Mouse (Mus musculus) cerebellum, postnatal 10 days (tissue): ENCODE results near the gene Yod1.

Source experiments
- DNase-seq, 2 experiments: peaks; one replicate each; pipeline ENCODE4 v3.0.0; 2021; ENCODE audit warnings: mixed read lengths in 2 of 2

The Yod1 gene

DNA sequence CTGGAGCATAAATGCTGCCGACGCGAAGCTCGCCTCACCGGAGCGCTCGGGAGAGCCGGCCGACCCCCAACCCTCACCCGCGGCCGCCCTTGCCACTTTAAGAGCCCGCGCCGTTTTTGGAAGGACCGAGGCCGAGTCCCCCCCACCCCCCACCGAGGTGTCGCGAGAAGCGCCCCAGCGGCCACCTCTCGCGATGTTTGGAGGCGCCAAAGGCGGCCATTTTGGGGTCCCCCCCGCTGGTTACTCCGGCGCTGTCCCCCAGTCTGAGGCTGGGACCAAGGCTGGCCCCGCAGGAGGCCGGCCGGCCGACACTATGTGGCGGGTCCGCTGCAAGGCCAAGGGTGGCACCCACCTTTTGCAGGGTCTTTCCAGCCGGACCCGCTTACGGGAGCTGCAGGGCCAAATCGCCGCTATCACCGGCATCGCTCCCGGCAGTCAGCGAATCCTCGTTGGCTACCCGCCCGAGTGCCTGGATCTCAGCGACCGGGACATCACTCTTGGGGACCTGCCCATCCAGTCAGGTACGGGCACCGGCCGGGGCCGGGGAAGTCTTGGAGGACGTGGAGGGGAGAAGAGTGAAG lies at the start of gene Yod1:
Gene Yod1 (plus strand): TSS at position 37 of the 581 bp plus-strand sequence.
- peak; percentile 98 to 99 for DNase-seq

DNA sequence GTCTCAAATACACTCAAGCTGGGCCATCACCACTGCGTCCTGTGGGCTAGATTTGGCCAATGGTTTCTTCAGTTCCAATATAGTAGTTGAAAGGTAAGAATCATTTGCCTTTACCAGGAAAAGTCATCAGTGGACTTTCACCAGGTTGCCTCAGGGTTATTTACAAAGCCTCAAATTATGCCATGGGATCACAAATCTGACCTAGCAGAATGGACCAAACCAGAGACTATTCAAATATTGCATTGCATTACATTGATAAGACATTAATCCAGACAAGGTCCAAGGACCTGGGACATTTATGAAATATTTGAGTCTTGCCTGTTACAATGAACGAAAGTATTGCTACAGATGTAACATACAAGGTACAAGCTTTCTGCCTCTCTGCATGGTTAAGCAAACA lies 38.6 kb upstream of the Yod1 start:
- DNase-seq, result no peak

DNA sequence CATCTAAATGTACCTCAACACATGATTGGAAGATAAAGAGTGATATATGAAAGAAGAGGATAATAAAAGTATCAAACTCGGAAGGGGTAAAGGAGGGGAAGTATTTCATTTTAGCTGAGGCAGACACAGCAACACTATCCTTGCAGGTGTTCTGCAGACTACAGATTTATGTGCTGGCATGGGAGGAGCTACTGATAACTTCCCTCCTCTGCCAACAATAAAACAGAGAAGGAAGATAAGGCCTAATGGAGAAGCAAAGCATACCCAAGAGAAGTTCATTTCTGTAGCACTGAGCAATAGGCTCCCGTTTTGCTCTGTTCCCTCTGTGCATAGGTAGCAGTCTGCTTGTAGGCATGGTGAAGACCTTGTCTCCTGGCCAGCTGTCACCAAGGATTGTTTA lies 36.1 kb upstream of the Yod1 start:
- no peak for DNase-seq

DNA sequence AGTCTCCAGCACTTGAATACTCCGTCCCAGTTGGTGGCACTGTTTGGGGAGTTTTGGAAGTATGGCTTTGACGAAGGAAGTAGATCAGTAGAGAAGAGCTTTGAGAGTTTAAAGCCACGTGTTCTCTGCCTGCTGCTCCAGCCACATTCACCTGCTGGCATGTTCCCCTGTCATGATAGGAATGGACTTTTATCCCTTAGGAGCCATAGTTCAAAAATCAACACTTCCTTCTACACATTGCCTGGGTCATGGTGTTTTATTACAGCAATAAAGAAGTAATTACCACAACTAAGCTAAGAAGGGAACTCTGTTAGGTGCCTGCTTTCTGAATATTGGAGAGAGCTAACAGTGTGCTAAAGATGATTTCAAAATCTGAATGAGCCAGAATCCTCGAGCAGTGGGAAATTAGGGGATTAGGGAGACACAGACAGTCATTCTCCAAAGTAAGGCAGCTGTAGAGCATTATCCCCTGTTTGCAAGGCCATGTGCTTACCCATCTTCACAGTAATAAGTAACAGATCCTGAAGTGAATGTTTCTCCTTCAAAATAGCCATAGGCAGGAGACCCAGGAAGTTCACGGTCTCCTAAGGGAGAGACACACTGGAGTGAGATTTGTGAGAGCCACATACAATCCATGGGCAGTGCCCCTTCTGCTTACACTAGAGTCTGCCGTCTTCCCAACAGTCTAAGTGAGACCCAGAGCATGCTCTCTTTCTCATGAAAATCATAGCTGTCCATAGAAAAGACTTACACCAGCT lies 35.3 kb upstream of the Yod1 start:
- DNase-seq, result no peak

DNA sequence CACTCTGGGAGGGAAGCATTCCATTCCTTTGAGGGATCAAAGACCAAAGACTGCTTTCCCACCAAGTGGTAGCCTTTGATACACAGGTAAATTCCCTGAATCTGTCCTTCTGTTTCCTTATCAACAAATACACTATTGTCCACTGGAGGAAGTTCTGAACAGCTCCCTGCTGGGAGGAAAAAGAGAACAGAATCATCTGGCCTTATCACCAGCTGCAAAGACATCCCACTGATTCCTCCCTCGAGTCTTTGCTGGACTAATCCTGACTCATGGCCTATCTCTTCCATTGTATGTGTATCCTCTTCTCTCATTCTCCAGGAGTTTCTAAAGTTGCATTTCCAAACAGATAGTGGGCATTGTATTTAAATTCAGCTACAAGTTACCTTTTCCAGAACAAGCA lies 33.2 kb upstream of the Yod1 start:
- DNase-seq, result no peak

DNA sequence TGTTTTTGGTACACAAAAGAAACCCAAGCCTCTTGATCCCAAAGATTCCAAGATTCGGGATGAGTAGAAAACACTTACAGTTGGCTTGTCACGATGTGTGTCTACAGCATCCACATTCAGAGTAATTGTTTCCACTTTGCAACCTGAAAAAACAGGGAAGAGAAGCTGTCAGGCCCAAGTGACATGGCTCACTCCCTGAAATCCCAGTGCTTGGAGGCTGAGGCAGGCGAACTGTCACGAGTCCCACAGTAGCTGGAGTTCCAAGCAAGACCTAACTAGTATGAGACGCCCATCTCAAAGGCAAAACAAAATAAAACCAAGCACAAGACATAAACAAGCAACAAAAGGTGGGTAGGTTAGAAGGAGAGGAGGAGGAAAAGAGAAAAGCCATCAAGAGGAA lies 18.5 kb upstream of the Yod1 start:
- DNase-seq, result no peak

DNA sequence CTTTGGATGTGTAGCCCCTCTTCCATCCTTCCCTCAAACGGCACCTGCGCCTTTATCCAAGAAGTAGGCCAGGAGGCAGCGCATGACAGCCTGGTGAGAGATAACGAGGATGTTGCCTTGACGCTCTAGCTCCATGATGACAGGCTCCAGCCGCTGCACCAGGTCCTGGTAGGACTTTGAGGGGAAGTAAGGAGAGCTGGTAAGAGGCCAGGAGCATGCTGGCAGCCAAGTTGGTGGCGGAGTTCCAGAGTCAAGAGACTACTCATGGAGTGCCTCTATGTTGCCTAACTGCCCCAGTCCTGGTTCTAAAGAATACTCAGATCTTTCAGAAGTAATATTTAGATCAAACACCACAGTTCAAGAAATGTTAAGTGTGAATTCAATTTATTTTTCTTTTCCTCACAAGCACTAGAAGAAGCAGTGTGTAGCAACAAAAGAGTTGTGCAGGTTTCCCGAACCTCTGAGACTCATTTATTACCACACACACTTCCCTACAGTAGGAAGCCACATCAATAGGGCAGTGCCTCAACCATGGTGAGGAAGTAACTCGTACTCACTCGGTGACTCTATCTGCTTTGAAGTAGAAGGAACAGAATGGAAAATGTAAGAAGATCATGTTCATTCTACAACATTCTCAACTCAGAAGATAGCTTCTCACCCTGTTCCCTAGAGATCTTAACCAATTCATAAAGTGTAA lies 17.0 kb upstream of the Yod1 start:
- peak; percentile 77 to 80 for DNase-seq

DNA sequence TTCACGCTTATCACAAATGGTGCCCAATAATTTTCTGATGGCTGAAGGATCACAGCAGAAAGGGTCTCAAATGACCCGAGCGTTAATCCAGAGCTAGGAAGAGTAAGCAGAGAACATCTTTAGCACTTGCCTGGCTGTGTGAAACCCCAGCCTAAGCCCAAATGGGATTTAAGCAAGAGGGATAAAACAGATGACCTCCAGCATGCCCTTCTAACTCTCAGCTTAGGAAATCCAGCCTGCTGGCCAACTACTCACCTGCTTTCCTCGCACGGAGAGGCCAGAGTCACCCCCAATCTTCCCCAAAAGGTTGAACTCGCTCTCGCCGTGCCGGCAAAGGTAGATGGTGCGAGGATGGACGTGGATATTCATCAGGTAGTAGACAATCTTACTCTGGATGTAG lies 15.2 kb upstream of the Yod1 start:
- no peak for DNase-seq

DNA sequence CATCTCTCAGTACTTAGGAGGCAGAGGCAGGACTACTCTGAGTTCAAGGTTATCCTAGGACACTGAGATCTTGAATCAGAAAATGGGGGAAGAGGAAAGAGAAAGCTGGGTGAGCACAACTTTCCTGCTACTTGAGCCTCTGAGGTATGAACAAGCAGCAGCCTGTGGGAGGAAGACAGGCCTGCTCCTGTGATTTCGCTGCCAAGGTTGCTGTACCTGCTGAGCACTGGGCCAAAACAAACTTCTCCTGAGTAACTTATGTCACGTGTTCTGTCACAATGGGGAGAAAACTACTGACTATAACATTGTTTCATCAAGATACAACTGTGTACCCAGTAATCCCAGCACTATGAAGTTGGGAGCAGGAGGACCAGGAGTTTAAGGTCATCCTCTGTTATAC lies 13.5 kb upstream of the Yod1 start:
- DNase-seq, result no peak

DNA sequence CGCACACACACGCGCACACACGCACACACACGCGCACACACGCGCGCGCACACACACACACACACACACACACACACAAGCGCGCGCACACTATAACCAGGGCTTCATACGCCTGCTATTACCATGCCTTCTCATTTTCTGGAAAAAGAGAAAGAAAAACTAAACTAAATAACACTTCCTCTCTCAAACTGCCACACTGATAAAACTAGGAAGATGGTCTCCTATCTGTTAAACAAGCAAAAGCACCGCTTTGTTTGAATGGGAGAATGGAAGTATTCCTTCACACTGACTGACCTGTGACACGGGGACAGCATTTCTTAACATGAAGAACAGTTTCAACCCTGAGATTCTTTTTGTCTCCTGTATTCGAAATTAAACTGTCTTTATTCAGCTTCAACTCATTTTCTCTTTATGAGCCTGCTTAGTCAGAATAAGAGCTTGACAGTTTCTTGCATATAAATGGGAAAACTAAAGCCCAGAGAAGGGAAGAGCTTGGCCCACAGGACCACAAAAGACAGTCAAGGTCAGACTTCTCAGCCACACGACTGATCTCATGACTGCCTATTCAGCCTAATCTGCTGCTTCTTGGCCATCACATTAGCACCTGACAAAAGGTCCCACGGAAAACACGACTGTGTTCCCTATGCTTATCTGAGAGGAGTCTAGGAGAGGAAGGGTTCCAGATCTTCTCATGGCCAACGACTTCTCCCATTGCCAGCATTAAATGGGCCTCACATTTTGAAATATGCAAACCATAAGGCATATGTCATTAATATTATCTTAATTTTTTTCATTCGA lies 6.6 kb upstream of the Yod1 start:
- DNase-seq, result no peak

DNA sequence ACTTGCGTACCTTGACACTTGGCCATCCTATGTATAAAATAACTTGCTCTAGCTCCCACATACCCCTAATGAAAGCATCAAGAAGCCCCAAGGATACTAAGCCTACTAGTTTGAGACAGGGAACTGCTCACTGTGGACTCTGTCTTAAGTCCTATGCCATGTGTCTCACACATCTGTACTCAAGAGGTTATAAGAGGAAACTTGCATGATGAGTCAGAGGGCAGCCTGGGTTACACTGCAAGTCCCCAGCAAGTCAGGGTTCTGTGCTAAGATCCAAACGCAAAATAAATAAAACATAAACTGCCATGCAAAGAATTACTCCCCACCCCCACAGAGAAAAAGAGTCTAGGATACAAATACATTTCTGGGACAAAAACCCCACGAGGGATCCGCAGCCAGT lies 3.1 kb upstream of the Yod1 start:
- DNase-seq, result no peak

DNA sequence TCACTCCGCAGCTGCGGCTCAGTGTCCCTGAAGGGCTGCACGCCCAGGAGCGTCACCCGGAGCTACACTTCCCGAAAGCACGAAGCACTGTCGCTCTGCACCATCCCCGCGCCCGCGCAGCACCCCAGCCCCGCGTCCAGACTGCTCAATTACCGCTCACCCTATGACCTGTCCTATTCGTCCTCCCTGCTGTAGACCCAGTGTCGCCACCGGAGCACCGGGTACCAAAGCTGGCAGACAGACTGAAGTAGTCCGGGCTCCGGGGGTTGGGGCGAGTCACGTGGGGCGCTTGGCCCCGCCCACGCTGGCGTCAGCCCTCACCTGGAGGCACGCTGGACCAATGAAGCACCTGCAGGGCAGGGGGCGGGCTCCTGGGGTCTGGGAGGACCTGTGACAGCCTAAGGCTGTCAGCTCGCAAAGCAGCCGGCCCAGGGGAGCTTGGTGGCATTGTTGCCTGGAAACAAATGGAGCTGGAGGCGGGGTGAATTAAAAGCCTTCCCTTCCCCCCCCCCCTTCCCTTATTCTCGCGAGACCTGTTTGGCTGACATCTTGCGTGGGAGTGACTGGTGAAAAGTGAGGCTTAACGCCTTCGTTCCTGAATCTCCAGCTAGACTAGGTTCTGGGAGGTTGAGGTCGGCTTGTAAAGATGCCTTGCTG lies 1.4 kb upstream of the Yod1 start, which contains the start of gene Gm29427:
Gene Gm29427 (minus strand): TSS at position 239 of the 657 bp plus-strand sequence.
- DNase-seq, result peak; percentile 97

DNA sequence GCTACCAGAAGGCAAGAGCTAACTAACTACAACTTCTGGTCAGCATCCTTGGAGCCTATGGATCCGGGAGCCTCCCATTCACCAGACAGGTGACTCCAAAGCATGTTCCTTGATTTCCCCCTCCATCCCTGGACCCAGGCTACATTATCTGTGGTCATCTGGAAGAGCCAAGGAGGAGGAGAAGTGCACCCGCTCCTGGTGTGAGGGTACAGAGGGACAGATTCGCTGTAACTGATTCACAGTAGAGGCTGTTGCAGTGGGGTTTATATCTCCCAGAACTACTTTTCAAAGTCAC lies 962 bp upstream of the Yod1 start:
- DNase-seq, result no peak

DNA sequence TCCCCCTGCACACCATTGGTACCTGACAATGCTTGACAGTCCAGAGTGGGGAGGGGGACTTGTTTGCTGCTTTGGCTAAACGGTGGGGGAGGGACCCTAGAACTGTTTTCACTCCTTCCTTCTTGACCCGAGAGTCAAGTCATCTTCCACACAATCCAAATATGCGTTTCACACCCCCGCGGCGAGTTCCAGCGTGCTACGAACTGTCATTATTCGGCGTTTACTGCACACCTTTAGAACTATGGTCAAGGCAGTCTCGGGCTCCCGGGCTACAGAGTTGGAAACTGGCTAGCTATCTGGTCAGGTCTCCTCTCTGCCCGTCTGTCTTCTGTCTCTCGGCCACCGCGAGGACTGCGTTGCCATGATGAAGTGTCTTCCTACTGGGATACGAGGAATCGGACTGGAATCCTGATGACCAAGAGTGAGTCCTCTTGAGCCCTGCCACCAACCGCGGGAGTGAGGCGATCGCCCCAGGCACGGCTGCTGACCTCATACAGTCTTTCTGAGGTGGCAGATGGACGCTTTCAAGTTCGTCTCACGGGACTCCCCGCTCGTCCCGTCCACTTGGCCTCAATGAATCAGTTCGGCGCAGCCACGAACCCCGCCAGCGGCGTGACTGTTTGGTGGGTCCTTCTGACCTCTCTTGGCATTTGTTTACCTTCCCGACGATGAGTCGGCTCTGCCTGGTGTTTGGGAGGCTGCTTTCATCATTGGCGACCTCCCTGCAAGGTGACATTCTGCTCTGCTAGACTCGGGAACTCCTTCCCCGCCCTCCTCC lies 425 bp upstream of the Yod1 start:
- DNase-seq, result peak; percentile 71 to 77

DNA sequence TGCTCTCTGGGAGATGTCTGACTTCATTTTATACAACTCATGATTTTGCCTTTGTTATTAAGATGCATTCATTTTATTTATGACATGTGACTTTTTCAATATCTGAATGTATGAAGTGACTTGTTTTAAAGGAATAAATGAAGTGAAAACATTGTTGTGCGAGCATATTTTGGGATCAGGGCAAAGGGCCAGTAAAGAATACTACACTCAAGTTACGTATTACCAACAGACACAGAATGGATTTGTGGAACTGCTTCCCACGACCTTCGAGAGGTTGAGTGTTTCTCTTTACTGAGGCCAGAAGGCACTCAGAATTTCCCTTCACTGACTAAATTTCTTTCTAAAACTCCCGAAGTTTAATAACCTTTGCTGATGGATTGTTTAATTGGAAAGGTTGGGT lies 7.1 kb downstream of the Yod1 start:
- no peak for DNase-seq

DNA sequence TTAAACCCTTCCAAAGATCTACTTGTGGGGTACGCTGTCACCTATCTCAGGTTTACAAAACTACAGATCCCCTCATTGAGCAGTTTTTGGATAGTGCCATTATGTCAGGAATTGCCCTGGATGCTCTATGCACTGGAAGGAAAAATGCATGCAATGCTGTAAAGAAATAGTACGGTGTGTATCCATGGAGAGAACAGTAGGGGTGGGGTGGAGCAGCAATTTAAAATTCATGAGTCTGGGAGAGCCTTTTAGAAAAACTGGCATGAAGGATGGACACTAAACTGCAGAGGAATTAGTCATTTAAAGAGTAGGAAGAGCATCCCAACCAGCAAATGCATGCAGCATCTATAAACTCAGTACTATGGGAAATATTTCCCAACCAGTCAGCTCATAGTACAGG lies 9.3 kb downstream of the Yod1 start:
- no peak for DNase-seq

DNA sequence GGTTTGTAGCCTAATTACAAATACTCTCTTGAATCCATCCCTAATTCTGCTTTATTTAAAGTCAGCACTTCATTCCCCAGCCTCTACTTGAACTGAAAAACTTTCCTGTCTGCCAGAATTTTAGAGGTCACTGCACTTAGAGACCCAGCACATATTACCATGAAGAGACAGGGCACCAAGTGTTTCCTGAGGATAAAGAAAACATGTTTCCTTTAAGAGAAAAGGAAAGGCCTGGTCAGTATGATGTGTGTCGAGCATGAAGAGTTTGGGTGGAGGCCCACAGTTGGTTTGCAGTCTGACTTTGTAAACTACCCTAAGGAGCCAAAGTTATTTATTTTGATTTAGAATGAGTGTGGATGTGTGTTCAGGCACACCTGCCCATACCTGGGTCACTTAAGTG lies 10.9 kb downstream of the Yod1 start:
- DNase-seq, result no peak

DNA sequence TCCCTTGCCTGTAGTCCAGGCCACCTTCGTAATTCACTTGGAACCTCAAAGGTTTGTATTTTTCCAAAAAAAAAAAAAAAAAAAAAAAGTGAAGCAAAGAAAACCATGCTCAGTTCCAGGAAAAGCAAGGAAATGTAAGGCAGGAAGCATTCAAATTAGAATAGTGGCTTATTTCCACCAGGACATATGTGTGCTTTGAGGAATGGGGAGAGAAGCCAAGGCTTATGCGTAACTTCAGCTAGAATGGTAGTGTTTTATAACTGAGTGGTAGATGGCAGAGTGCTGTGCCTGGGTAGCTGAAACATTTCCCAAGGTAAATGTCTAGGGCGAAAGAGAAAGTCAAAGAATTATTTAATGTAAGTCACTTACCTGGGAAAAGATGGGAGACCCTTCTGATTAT lies 11.6 kb downstream of the Yod1 start:
- no peak for DNase-seq

DNA sequence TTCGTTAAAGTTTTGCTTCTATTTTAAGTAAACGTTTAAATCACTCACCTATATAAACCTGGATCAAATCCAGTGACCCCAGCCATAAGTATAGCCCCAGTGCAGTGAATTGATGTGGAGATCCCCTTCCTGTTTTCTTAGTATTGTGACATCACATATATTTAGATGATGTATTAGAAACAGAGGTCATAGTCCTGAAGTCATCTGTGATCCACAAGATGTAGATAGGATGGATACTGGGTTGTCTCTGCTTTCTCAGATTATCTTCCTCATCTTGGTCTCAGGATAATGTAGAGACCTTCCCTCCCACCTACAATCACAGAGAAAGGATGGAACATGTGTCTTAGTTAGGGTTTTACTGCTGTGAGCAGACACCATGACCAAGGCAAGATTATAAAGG lies 12.0 kb downstream of the Yod1 start, which contains the start of gene Pfkfb2:
Gene Pfkfb2 (minus strand): TSS at position 101 of the 400 bp plus-strand sequence.
- no peak for DNase-seq

DNA sequence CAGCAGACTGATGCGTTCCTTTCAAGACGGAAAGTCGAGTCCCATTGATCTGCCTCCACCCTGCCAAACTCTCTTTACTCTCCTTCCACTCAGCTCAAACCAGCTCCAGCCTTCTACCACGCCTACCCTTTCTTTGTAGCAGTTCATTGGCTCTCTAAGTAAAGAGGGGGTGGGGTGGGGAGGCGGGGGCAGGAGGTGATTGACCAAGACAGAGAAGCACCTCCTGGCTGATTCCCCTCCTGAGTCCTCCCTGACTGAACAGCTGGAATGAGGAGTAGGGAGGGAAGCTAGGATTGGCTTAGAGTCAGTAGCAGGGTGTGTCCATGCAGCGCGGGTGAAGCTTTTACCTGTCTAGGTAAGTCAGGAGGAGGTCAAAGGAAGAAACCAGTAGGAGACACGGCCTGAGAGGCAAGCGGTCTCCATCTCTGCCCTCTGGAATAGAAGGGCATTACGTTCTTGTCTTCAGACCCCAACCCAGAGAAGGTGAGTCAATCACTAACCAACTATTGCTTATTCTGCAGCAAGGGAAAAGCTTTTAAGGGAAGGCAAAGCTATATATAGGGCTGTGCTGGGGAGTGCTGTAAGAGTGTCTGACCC lies 14.7 kb downstream of the Yod1 start, which contains the start of gene AA986860:
Gene AA986860 (plus strand): TSS at position 236 of the 597 bp plus-strand sequence.
- no peak for DNase-seq
